Mouse (Mus musculus): ENCODE measurements around the gene Adk. TPM values are rescaled to one million over a fixed set of nuclear protein-coding genes. Genes with fewer than 3 reads are reported as not detected.
A peak's percentile ranks its signal among the peaks of the same experiment; 100 is the strongest.

Gene Adk
- polyA plus RNA-seq, 1 experiment: 24.2 TPM

DNA sequence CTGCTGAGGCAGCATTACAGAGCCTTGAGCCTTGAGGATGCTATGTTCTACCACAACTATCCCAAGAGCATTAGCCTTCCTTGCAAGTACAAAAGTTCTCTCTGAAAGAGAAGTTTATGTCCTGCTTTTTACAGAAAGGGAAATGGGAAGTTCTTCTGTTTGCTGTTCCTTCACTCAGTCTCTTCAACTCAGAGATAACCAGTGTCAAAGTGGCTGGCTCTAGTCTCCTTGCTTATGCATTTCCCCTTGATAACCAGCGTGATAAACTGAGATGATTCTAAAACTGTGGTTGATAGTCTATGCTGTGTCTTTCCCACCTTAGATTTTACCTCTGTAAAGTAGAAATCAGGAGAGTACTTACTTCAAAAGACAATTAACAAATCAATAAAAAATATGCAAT is 223.4 kb downstream of the Adk start:
- H3K4me1 ChIP-seq (ENCODE audit: control insufficient read depth, insufficient read depth, low read length): peaks cover 17% of the 10 kb centered on the region
- H3K4me3 ChIP-seq (ENCODE audit: insufficient read depth, low read length): no peak overlapping the region
- TF ChIP-seq POLR2A (IDR thresholded peaks at IDR 0.05; ENCODE audit: borderline replicate concordance, low read depth, low read length): no peak
- no peak overlapping the region for H3K27ac ChIP-seq (ENCODE audit: insufficient read depth, low read depth, low read length)

DNA sequence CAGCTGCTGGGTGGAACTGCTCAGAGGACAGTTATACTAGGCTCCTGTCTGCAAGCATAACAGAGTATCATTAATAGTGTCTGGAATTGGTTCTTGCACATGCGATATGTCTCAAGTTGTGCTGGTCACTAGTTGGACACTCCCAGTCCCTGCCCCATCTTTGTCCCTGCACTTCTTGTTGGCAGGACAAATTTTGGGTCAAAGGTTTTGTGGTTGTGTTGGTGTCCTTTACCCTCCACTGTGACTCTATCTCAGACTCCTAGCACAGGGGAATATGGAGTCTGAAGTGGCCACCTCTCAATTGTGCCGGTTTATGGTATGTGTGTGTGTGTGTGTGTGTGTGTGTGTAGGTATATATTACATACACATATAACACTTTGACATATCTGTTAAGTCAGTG is 225.9 kb downstream of the Adk start:
- TF ChIP-seq POLR2A (IDR thresholded peaks at IDR 0.05; ENCODE audit: borderline replicate concordance, low read depth, low read length) (no peak), CTCF (IDR thresholded peaks at IDR 0.05; ENCODE audit: low read depth, low read length) (no peak)
- Histone ChIP-seq H3K27ac (ENCODE audit: insufficient read depth, low read depth, low read length) (no peak overlapping the region), H3K4me3 (ENCODE audit: insufficient read depth, low read length) (no peak overlapping the region), H3K4me1 (ENCODE audit: control insufficient read depth, insufficient read depth, low read length) (peaks cover 15% of the 10 kb centered on the region)

DNA sequence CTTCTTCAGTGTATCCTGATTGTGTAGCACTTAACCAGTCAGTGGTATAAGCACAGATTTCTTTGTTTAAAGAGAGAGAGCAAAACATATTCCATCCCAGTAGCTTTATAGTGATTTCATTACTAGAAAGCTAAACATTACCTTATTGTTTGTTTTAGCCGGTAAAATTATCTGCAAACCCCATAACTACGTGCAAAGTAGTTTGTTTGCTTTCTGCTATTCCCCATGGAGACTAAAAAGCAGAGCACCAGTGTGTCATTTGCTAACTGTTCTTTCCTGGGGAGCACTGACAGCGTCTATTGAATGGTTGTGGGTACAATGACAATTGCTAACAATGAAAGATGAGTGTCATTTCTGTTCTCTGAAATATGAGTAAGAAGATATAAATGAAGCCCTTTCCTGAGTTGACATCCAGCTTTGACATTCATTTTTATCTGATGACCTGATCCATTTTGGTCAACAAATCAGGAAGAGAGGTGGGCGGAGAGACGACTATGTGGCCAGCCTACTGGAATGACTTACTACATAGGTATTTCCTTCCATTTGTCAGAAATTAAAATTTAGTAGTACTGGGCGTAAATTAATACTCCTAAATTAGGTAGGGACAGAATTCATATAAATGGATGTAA is 226.6 kb downstream of the Adk start:
- Histone ChIP-seq H3K27ac (ENCODE audit: insufficient read depth, low read depth, low read length) (no peak overlapping the region), H3K4me1 (ENCODE audit: control insufficient read depth, insufficient read depth, low read length) (peaks cover 12% of the 10 kb centered on the region), H3K4me3 (ENCODE audit: insufficient read depth, low read length) (no peak overlapping the region)
- TF ChIP-seq CTCF (IDR thresholded peaks at IDR 0.05; ENCODE audit: low read depth, low read length) (no peak), POLR2A (IDR thresholded peaks at IDR 0.05; ENCODE audit: borderline replicate concordance, low read depth, low read length) (no peak)

DNA sequence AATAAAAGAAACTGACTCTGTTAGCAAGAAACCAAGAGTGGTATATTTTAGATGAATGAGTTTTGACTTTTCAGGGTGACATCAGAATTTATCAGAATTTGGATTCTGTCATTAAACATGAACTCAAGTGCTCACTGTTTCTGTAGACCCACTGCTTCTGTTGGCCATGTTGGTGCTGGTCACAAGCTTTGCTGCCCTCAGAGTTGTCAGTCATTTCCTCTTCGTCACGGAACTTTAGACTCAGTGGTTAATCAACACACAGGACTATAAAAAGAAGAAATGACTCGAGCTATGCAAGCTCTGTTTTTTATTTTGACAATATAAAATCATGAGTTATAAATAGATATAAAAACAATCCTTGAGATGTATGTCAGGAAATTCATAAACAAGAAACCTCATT is 228.1 kb downstream of the Adk start:
- H3K4me1 ChIP-seq (ENCODE audit: control insufficient read depth, insufficient read depth, low read length): peaks cover 6% of the 10 kb centered on the region

DNA sequence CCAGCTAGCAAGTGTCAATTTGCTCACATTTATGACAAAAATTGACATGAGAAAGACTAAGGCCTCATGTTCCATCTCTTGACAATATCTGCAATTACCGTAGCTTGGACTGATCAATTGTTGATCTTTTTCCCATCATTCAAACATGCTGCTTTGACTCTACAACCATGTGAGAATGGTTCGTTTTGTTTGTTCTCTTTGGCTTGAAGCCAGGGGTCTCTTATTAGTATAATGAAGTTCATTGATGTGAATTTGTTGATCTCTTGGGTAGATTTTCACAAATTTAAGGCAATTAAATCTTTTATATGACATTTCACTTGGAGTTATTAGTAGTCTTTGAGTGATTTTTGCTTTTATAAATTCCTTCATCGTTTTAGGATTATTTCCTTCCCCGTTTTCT is 229.1 kb downstream of the Adk start:
- Histone ChIP-seq H3K4me1 (ENCODE audit: control insufficient read depth, insufficient read depth, low read length) (peaks cover 2% of the 10 kb centered on the region), H3K4me3 (ENCODE audit: insufficient read depth, low read length) (no peak overlapping the region), H3K27ac (ENCODE audit: insufficient read depth, low read depth, low read length) (no peak overlapping the region)
- TF ChIP-seq CTCF (IDR thresholded peaks at IDR 0.05; ENCODE audit: low read depth, low read length): no peak
- no peak for TF ChIP-seq POLR2A (IDR thresholded peaks at IDR 0.05; ENCODE audit: borderline replicate concordance, low read depth, low read length)

More for the DNA sequence above, 228.1 kb downstream of the Adk start:
- Histone ChIP-seq H3K4me3 (ENCODE audit: insufficient read depth, low read length) (no peak overlapping the region), H3K27ac (ENCODE audit: insufficient read depth, low read depth, low read length) (peak overlapping the region; percentile 43; the same call in 1 of the 2 replicates)
- TF ChIP-seq CTCF (IDR thresholded peaks at IDR 0.05; ENCODE audit: low read depth, low read length): no peak
- TF ChIP-seq POLR2A (IDR thresholded peaks at IDR 0.05; ENCODE audit: borderline replicate concordance, low read depth, low read length): no peak

DNA sequence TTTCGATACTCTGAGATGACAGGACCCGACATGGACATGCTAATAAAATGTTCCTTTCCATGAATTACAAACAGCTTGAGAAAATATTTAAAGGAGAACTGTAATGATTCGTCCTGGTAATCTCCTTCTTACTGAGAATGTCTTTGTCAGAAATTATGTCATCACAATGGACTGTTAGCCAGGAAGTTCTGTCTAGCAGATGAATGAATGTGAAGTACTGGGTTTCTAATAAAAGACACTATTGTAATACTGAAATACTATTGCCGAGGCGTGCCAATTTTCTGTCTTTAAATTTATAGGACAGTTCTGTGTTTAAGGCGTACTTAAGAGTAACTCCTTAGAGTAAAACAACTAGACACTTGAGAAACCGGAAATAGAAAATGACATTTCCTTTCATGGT is 231.7 kb downstream of the Adk start:
- H3K4me1 ChIP-seq (ENCODE audit: control insufficient read depth, insufficient read depth, low read length): peaks cover 2% of the 10 kb centered on the region
- no peak overlapping the region for H3K27ac ChIP-seq (ENCODE audit: insufficient read depth, low read depth, low read length)
- no peak overlapping the region for H3K4me3 ChIP-seq (ENCODE audit: insufficient read depth, low read length)
- TF ChIP-seq POLR2A (IDR thresholded peaks at IDR 0.05; ENCODE audit: borderline replicate concordance, low read depth, low read length) (no peak), CTCF (IDR thresholded peaks at IDR 0.05; ENCODE audit: low read depth, low read length) (no peak)

DNA sequence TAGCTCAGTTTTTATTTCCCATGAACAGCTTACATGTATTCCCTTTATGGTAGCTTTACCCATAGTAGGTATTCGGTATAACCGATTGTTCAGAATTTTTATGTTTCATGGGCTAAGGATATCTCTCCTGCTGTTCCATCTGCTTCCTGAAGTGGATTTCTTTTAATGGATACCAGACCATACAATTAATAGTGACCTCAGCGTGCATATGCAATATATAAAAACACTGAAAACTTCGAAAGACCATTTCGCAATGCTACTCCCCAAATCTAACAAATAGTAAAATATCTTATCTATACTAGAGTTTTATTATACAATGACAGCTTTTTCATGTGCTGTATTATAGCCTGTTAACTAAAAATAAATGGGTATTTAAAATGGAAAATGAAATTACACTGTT is 232.5 kb downstream of the Adk start:
- H3K4me1 ChIP-seq (ENCODE audit: control insufficient read depth, insufficient read depth, low read length): peaks cover 2% of the 10 kb centered on the region

DNA sequence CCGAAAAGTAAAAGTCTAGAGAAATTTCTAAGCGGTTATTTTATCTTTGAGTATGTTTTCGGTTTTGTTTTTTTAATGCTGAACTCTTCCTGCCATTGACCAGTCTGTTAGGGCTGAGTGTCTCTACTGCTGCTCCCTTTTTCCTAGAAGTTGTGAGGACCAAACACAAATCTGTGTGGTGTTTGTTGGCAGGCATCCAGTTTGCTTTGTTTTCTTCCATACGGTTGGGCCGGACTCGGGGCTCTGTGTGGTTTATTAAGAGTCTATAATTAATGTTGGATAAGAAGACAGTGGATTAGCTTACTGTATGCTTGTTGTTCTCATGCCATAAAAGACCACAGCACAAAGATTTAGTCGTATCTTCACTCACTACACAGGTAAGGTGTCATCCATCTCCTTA is 233.9 kb downstream of the Adk start:
- H3K4me3 ChIP-seq (ENCODE audit: insufficient read depth, low read length): no peak overlapping the region
- H3K4me1 ChIP-seq (ENCODE audit: control insufficient read depth, insufficient read depth, low read length): no peaks in the 10 kb centered on the region
- TF ChIP-seq CTCF (IDR thresholded peaks at IDR 0.05; ENCODE audit: low read depth, low read length) (no peak), POLR2A (IDR thresholded peaks at IDR 0.05; ENCODE audit: borderline replicate concordance, low read depth, low read length) (no peak)
- H3K27ac ChIP-seq (ENCODE audit: insufficient read depth, low read depth, low read length): no peak overlapping the region

More for the DNA sequence above, 232.5 kb downstream of the Adk start:
- no peak for TF ChIP-seq CTCF (IDR thresholded peaks at IDR 0.05; ENCODE audit: low read depth, low read length)
- TF ChIP-seq POLR2A (IDR thresholded peaks at IDR 0.05; ENCODE audit: borderline replicate concordance, low read depth, low read length): no peak
- H3K4me3 ChIP-seq (ENCODE audit: insufficient read depth, low read length): no peak overlapping the region
- H3K27ac ChIP-seq (ENCODE audit: insufficient read depth, low read depth, low read length): no peak overlapping the region

DNA sequence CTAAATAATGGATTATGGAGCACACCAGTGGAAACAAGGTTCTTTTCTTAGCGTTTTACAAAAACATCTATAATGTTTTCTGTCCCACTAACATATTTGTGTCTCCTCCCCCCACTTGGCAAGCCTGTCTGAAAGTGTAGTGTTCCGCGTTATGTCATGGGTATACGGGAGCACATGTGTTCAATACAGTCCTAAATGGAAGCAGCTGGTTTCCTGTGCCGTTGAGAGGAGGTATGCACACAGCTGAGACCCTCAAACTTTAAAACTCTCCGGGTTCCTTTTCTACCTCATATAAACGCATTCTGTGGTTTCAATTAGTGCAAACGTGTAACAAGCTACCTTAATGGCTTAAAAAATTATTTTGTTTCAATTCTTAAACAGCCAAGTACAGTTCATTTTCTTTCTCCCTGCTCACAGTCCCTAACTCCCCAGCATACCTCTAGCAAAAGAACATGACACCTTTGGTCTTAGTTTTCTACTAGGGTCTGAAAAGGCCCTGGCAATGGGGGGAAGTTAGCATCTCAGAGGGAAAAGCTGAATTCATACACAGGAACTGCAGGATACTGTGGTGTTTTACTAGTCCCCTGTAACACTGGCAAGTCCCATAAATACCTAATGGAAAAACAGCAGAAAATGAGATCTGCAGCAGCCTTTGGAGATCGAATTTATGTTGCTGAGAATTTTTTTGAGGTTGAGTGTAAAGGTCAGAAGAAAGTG is 235.5 kb downstream of the Adk start:
- peaks cover 2% of the 10 kb centered on the region; the same call in 1 of the 2 replicates for H3K4me1 ChIP-seq (ENCODE audit: control insufficient read depth, insufficient read depth, low read length)
- TF ChIP-seq CTCF (IDR thresholded peaks at IDR 0.05; ENCODE audit: low read depth, low read length): no peak
- TF ChIP-seq POLR2A (IDR thresholded peaks at IDR 0.05; ENCODE audit: borderline replicate concordance, low read depth, low read length): no peak
- H3K4me3 ChIP-seq (ENCODE audit: insufficient read depth, low read length): no peak overlapping the region
- no peak overlapping the region for H3K27ac ChIP-seq (ENCODE audit: insufficient read depth, low read depth, low read length)

DNA sequence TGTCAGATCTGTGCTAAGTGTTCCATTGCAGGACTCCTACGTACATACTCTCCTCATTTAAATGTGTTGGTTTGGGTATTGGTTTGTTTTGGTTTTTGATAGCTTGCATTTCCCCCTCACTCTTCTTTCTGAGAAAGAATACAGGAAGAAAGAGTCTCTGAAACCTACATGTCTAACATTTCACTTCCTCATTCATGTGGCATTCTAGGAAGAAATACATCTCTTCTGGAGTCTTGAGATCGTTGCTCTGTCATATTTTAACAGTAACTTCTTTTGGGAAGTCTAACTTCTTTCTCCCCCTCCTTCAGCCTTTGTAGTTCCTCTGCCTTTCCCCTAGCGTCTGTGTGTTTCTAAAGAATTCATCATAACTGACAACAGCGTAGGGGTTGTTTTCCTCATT is 247.4 kb downstream of the Adk start:
- Histone ChIP-seq H3K27ac (ENCODE audit: insufficient read depth, low read depth, low read length) (peak overlapping the region; percentile 41), H3K4me1 (ENCODE audit: control insufficient read depth, insufficient read depth, low read length) (peaks cover 22% of the 10 kb centered on the region), H3K4me3 (ENCODE audit: insufficient read depth, low read length) (no peak overlapping the region)
- TF ChIP-seq CTCF (IDR thresholded peaks at IDR 0.05; ENCODE audit: low read depth, low read length) (no peak), POLR2A (IDR thresholded peaks at IDR 0.05; ENCODE audit: borderline replicate concordance, low read depth, low read length) (no peak)

All from bone marrow macrophage, adult 2 months (primary cell).